Mouse (Mus musculus) forebrain, embryonic 10.5 days (tissue): ENCODE measurements around the gene Tmem164. TPM values are rescaled to one million over a fixed set of nuclear protein-coding genes. Genes with fewer than 3 reads are reported as not detected.

Source experiments
- DNase-seq: peaks from one replicate; pipeline ENCODE4 v3.0.0-alpha.2; 2017; ENCODE audit warnings: low spot score; ENCODE audit errors: extremely low spot score
- H3K27ac ChIP-seq: fragments of 300-500 bp; sonication (generic); 2 replicates; pipeline ENCODE4 v1.5.1; 2016; ENCODE audit warnings: mild to moderate bottlenecking
- H3K27me3 ChIP-seq: fragments of 300-500 bp; sonication (generic); 2 replicates; pipeline ENCODE4 v1.6.1; 2016; ENCODE audit warnings: mild to moderate bottlenecking; ENCODE audit not compliant: poor library complexity, severe bottlenecking
- H3K36me3 ChIP-seq: fragments of 300-500 bp; sonication (generic); replicated peaks from 2 replicates; pipeline ENCODE4 v1.6.1; 2016; ENCODE audit warnings: mild to moderate bottlenecking, moderate library complexity
- H3K4me1 ChIP-seq: fragments of 300-500 bp; sonication (generic); 2 replicates; pipeline ENCODE4 v1.6.1; 2016
- H3K4me3 ChIP-seq: fragments of 300-500 bp; sonication (generic); 2 replicates; pipeline ENCODE4 v1.5.1; 2016; ENCODE audit warnings: mild to moderate bottlenecking, moderate library complexity
- H3K9me3 ChIP-seq: fragments of 300-500 bp; sonication (generic); 2 replicates; pipeline ENCODE4 v1.6.1; 2016; ENCODE audit warnings: mild to moderate bottlenecking, moderate library complexity
- WGBS: fragments of 180-500 bp; shearing (Covaris S2); methylation state at CpG from one replicate; pipeline ENCODE4 v1.1.7; 2016; 5-methylcytosine and 5-hydroxymethylcytosine counted together
- polyA plus RNA-seq: library from polyadenylated mRNA; unstranded; fragments of >200 nt; fragmentation: Nextera tagmentation; extraction: Ambion mirVana; gene quantifications from 2 replicates; pipeline ENCODE4 v1.2.1, GENCODE M21; 2016

The Tmem164 gene
- polyA plus RNA-seq, 1 experiment from 2014 or later: 67.4 TPM

GRCm38 (mm10) chrX:142778638-142779037 is 97.4 kb downstream of the Tmem164 start:
- Histone ChIP-seq H3K4me1 (peaks cover 9% of the 10 kb centered on the region; the same call in 1 of the 2 replicates), H3K9me3 (no peaks in the 10 kb centered on the region), H3K4me3 (no peak overlapping the region), H3K27me3 (peaks cover 77% of the 10 kb centered on the region), H3K27ac (no peak overlapping the region), H3K36me3 (peaks cover 32% of the 10 kb centered on the region)
- no peak for DNase-seq
- WGBS: 87% methylated on average over 6 of the region's 6 CpGs

GRCm38 (mm10) chrX:142786160-142787052 is 105.2 kb downstream of the Tmem164 start:
- peaks cover 18% of the 10 kb centered on the region for H3K36me3 ChIP-seq
- 91% methylated on average over 10 of the region's 10 CpGs for WGBS
- no peak overlapping the region for H3K4me3 ChIP-seq
- no peaks in the 10 kb centered on the region for H3K4me1 ChIP-seq
- no peak for DNase-seq
- H3K27me3 ChIP-seq: peaks cover 62% of the 10 kb centered on the region
- no peak overlapping the region for H3K27ac ChIP-seq
- H3K9me3 ChIP-seq: no peaks in the 10 kb centered on the region

- Histone ChIP-seq H3K4me1 (no peaks in the 10 kb centered on the region), H3K36me3 (peaks cover 6% of the 10 kb centered on the region), H3K4me3 (no peak overlapping the region), H3K27ac (no peak overlapping the region), H3K27me3 (peaks cover 81% of the 10 kb centered on the region), H3K9me3 (no peaks in the 10 kb centered on the region)
- no peak for DNase-seq
- 84% methylated on average over 2 of the region's 2 CpGs for WGBS
Measured at GRCm38 (mm10) chrX:142792185-142792584, 111.0 kb downstream of the Tmem164 start.

GRCm38 (mm10) chrX:142794069-142794610 is 112.9 kb downstream of the Tmem164 start:
- Histone ChIP-seq H3K9me3 (no peaks in the 10 kb centered on the region), H3K4me1 (no peaks in the 10 kb centered on the region), H3K27me3 (peaks cover 69% of the 10 kb centered on the region), H3K27ac (no peak overlapping the region), H3K4me3 (no peak overlapping the region), H3K36me3 (peaks cover 7% of the 10 kb centered on the region)
- 70% methylated on average over 4 of the region's 4 CpGs for WGBS
- no peak for DNase-seq

- H3K4me1 ChIP-seq: no peaks in the 10 kb centered on the region
- no peak for DNase-seq
- 98% methylated on average over 3 of the region's 3 CpGs for WGBS
- no peak overlapping the region for H3K4me3 ChIP-seq
- no peaks in the 10 kb centered on the region for H3K9me3 ChIP-seq
- no peak overlapping the region for H3K27ac ChIP-seq
- H3K27me3 ChIP-seq: peaks cover 59% of the 10 kb centered on the region
- H3K36me3 ChIP-seq: peaks cover 12% of the 10 kb centered on the region; the same call in 1 of the 2 replicates
Measured at GRCm38 (mm10) chrX:142804596-142804995, 123.4 kb downstream of the Tmem164 start.

- Histone ChIP-seq H3K27me3 (peaks cover 60% of the 10 kb centered on the region), H3K9me3 (no peaks in the 10 kb centered on the region), H3K4me3 (no peak overlapping the region), H3K36me3 (peaks cover 11% of the 10 kb centered on the region; the same call in 1 of the 2 replicates), H3K4me1 (no peaks in the 10 kb centered on the region), H3K27ac (no peak overlapping the region)
- 86% methylated on average over 6 of the region's 6 CpGs for WGBS
- DNase-seq: no peak
Measured at GRCm38 (mm10) chrX:142806126-142806525, 124.9 kb downstream of the Tmem164 start.

- no peak overlapping the region for H3K4me3 ChIP-seq
- WGBS: 51% methylated on average over 10 of the region's 10 CpGs
- no peaks in the 10 kb centered on the region for H3K9me3 ChIP-seq
- H3K36me3 ChIP-seq: peaks cover 11% of the 10 kb centered on the region; the same call in 1 of the 2 replicates
- no peak for DNase-seq
- H3K27ac ChIP-seq: no peak overlapping the region
- peaks cover 58% of the 10 kb centered on the region for H3K27me3 ChIP-seq
- no peaks in the 10 kb centered on the region for H3K4me1 ChIP-seq
Measured at GRCm38 (mm10) chrX:142806620-142807061, 125.4 kb downstream of the Tmem164 start.

- Histone ChIP-seq H3K36me3 (peaks cover 11% of the 10 kb centered on the region; the same call in 1 of the 2 replicates), H3K4me1 (no peaks in the 10 kb centered on the region), H3K4me3 (no peak overlapping the region), H3K9me3 (no peaks in the 10 kb centered on the region), H3K27me3 (peaks cover 51% of the 10 kb centered on the region), H3K27ac (no peak overlapping the region)
- WGBS: 49% methylated on average over 9 of the region's 9 CpGs
- DNase-seq: peak; percentile 27
Measured at GRCm38 (mm10) chrX:142808411-142808810, 127.2 kb downstream of the Tmem164 start.

- Histone ChIP-seq H3K36me3 (peaks cover 4% of the 10 kb centered on the region; the same call in 1 of the 2 replicates), H3K4me3 (no peak overlapping the region), H3K27ac (no peak overlapping the region), H3K9me3 (no peaks in the 10 kb centered on the region), H3K4me1 (peaks cover 12% of the 10 kb centered on the region), H3K27me3 (peaks cover 23% of the 10 kb centered on the region)
- DNase-seq: peak; percentile 38
- WGBS: 20% methylated on average over 6 of the region's 6 CpGs
Measured at GRCm38 (mm10) chrX:142813146-142813545, 131.9 kb downstream of the Tmem164 start.

GRCm38 (mm10) chrX:142818057-142818682 is 137.0 kb downstream of the Tmem164 start:
- Histone ChIP-seq H3K9me3 (no peaks in the 10 kb centered on the region), H3K4me3 (no peak overlapping the region), H3K27me3 (peaks cover 19% of the 10 kb centered on the region), H3K27ac (no peak overlapping the region), H3K36me3 (no peaks in the 10 kb centered on the region), H3K4me1 (peaks cover 14% of the 10 kb centered on the region)
- WGBS: 45% methylated on average over 10 of the region's 10 CpGs
- peak; percentile 23 for DNase-seq

- Histone ChIP-seq H3K27me3 (peaks cover 32% of the 10 kb centered on the region), H3K27ac (no peak overlapping the region), H3K4me1 (peaks cover 18% of the 10 kb centered on the region), H3K4me3 (no peak overlapping the region), H3K36me3 (no peaks in the 10 kb centered on the region), H3K9me3 (no peaks in the 10 kb centered on the region)
- WGBS: 79% methylated on average over 6 of the region's 6 CpGs
- DNase-seq: no peak
Measured at GRCm38 (mm10) chrX:142821239-142821638, 140.0 kb downstream of the Tmem164 start.

- Histone ChIP-seq H3K9me3 (no peaks in the 10 kb centered on the region), H3K4me3 (no peak overlapping the region), H3K27me3 (peaks cover 38% of the 10 kb centered on the region), H3K4me1 (peaks cover 18% of the 10 kb centered on the region), H3K27ac (no peak overlapping the region), H3K36me3 (no peaks in the 10 kb centered on the region)
- WGBS: 29% methylated on average over 3 of the region's 3 CpGs
- peak; percentile 29 for DNase-seq
Measured at GRCm38 (mm10) chrX:142821846-142822245, 140.6 kb downstream of the Tmem164 start.
